ENCODE assay signal across 13 mouse cellular contexts in the genomic region with DNA sequence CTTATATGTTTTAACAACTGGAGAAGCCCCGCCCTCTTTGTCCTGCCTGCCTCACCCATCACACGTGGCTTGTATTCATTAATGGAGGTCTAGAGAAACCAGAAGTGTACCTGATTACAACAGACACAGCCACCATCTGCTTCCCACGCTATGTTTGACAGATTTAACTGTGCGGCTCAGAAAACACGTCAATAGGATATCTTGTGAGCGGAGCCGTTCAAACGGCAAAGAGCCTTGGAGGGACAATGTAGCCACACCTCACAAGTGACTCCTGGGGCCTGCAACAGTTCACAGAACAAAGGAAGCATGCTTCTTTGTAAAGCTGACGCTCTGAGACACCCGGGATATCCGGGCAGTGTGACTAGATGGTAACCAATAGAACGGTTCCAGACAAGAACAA.
A peak's percentile ranks its signal among the peaks of the same experiment; 100 is the strongest.
DNase-seq lines count a peak whose midpoint lies in the region; ATAC-seq and TF ChIP-seq lines count a peak whose summit lies in the region.
"Had no signal": no experiment of that assay in that cellular context is flagged by ENCODE, and none has a peak within 500 bp of the region (broad histone marks: within the 10 kb centered on the region; RNA-seq: fewer than 3 reads in every experiment).

No protein-coding gene starts in this region.

- peak; percentile 22 for DNase-seq in neural tube, embryonic 11.5 days (ENCODE audit: low spot score)
- no peak for DNase-seq in neural tube, embryonic 10.5 days (ENCODE audit: extremely low spot score, low spot score)
- DNase-seq in forebrain, postnatal 0 days = peak; percentile 70
- DNase-seq in left cerebral cortex, adult 2 months (ENCODE audit: extremely low spot score in 1 of 2, low spot score in 2 of 2) = no peak
- no peak for DNase-seq in adrenal gland, postnatal 14 days
- DNase-seq: adrenal gland, adult 8-10 months; cerebellum, adult 9-10 months; kidney, postnatal 36 days; right cerebral cortex, postnatal 4 days had no signal

- TF ChIP-seq CTCF in forebrain, postnatal 0 days (IDR thresholded peaks at IDR 0.05; ENCODE audit: low read depth) = no peak
- TF ChIP-seq CTCF in left cerebral cortex, adult 2 months (IDR thresholded peaks at IDR 0.05) = no peak

- no peaks in the 10 kb centered on the region for H3K4me1 ChIP-seq in neural tube, embryonic 11.5 days (ENCODE audit: control insufficient read depth, insufficient read depth, low read length)
- no peaks in the 10 kb centered on the region for H3K4me1 ChIP-seq in forebrain, postnatal 0 days (ENCODE audit: insufficient read depth)
- peaks cover 10% of the 10 kb centered on the region for H3K4me1 ChIP-seq in midbrain, embryonic 12.5 days

- ATAC-seq in neural tube, embryonic 11.5 days (ENCODE audit: insufficient read depth, low FRiP score, low TSS enrichment) = peak; percentile 35; the same call in 1 of the 2 replicates
- ATAC-seq in forebrain, postnatal 0 days = peak; percentile 92
- peak; percentile 74 for ATAC-seq in midbrain, embryonic 12.5 days (ENCODE audit: low FRiP score, low read depth)
- no peak for ATAC-seq in erythroblast, adult 5-6 weeks (replicated peaks; ENCODE audit: low FRiP score, poor library complexity, severe bottlenecking)

- H3K4me2 ChIP-seq in neural tube, embryonic 11.5 days (ENCODE audit: low read depth) = no peak overlapping the region
- H3K4me2 ChIP-seq in forebrain, postnatal 0 days (ENCODE audit: low read depth) = no peak overlapping the region
- H3K4me2 ChIP-seq in midbrain, embryonic 12.5 days (replicated peaks) = no peak overlapping the region
- H3K4me2 ChIP-seq: heart, embryonic 15.5 days; limb, embryonic 12.5 days had no signal

- no peak overlapping the region for H3K4me3 ChIP-seq in neural tube, embryonic 11.5 days (ENCODE audit: low read depth, low read length)
- no peak overlapping the region for H3K4me3 ChIP-seq in forebrain, postnatal 0 days (ENCODE audit: low read depth, low read length)
- H3K4me3 ChIP-seq in midbrain, embryonic 12.5 days = no peak overlapping the region
- no peak overlapping the region for H3K4me3 ChIP-seq in left cerebral cortex, adult 2 months
- H3K4me3 ChIP-seq: heart, embryonic 15.5 days; limb, embryonic 12.5 days had no signal

- no peaks in the 10 kb centered on the region for H3K36me3 ChIP-seq in neural tube, embryonic 11.5 days (ENCODE audit: control insufficient read depth, insufficient read depth, low read length)
- H3K36me3 ChIP-seq in forebrain, postnatal 0 days (ENCODE audit: insufficient read depth) = no peaks in the 10 kb centered on the region
- H3K36me3 ChIP-seq in midbrain, embryonic 12.5 days = no peaks in the 10 kb centered on the region
- H3K36me3 ChIP-seq: heart, embryonic 15.5 days; limb, embryonic 12.5 days had no signal

- no peak overlapping the region for H3K27ac ChIP-seq in neural tube, embryonic 11.5 days (ENCODE audit: low read depth, low read length)
- no peak overlapping the region for H3K27ac ChIP-seq in forebrain, postnatal 0 days (ENCODE audit: low read depth, low read length)
- 0 out of 2 replicates have a peak overlapping the region, but pooled peaks have one; percentile 54 for H3K27ac ChIP-seq in midbrain, embryonic 12.5 days (replicated peaks)
- H3K27ac ChIP-seq in left cerebral cortex, adult 2 months = no peak overlapping the region
- H3K27ac ChIP-seq: heart, embryonic 15.5 days; limb, embryonic 12.5 days had no signal

- H3K9ac ChIP-seq in neural tube, embryonic 11.5 days (ENCODE audit: low read length) = no peak overlapping the region
- no peak overlapping the region for H3K9ac ChIP-seq in forebrain, postnatal 0 days
- no peak overlapping the region for H3K9ac ChIP-seq in midbrain, embryonic 12.5 days (replicated peaks)
- H3K9ac ChIP-seq: heart, embryonic 15.5 days; limb, embryonic 12.5 days had no signal

- 38% methylated on average over 12 of the region's 12 CpGs for WGBS in neural tube, embryonic 11.5 days
- 13% methylated on average over 12 of the region's 12 CpGs for WGBS in forebrain, postnatal 0 days
- WGBS in midbrain, embryonic 12.5 days = 23% methylated on average over 12 of the region's 12 CpGs

- no peaks in the 10 kb centered on the region for H3K9me3 ChIP-seq in neural tube, embryonic 11.5 days (ENCODE audit: control insufficient read depth, low read length)
- no peaks in the 10 kb centered on the region for H3K9me3 ChIP-seq in forebrain, postnatal 0 days (ENCODE audit: low read length)
- H3K9me3 ChIP-seq in midbrain, embryonic 12.5 days = no peaks in the 10 kb centered on the region
- H3K9me3 ChIP-seq: heart, embryonic 15.5 days; limb, embryonic 12.5 days had no signal

- H3K27me3 ChIP-seq in neural tube, embryonic 11.5 days (ENCODE audit: control insufficient read depth, insufficient read depth, low read length) = no peaks in the 10 kb centered on the region
- H3K27me3 ChIP-seq in forebrain, postnatal 0 days (ENCODE audit: insufficient read depth, low read length) = no peaks in the 10 kb centered on the region
- no peaks in the 10 kb centered on the region for H3K27me3 ChIP-seq in midbrain, embryonic 12.5 days
- H3K27me3 ChIP-seq: heart, embryonic 15.5 days; limb, embryonic 12.5 days had no signal

- intact Hi-C loops in left cerebral cortex, adult 2 months (cut with DNase I) = no loop called here

Comparison
In these comparisons a context has a peak if more than half of its experiments do, and no peak if none do; other contexts are left out.
1. DNase-seq: peak in neural tube, embryonic 11.5 days (single experiment) and forebrain, postnatal 0 days (single experiment); none in neural tube, embryonic 10.5 days (single experiment), left cerebral cortex, adult 2 months (0 of 2) and adrenal gland, postnatal 14 days (single experiment).